9 mouse cellular contexts compared by ENCODE assay signal in the genomic region with DNA sequence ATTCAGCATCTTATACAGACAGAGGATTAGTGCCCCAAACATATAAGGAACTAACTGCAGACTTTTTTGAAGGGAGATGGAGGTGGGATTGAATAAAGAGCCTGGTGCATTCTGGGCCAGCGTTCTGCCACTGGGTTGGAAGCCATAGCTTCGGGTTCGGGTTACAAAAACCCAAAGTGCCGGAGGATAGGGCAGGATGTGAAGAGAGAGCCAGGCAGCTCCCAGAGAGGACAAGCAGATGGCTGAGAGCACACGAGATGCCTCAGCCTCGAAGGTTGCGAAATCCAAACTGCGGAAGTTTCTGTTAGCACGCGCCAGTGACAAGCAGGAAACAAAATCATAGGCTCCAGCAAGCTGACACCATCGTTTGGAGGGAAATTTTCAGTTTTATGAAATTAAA. TPM values are rescaled to one million over a fixed set of nuclear protein-coding genes. Genes with fewer than 3 reads are reported as not detected.
A peak's percentile ranks its signal among the peaks of the same experiment; 100 is the strongest.
DNase-seq lines count a peak whose midpoint lies in the region; ATAC-seq lines count a peak whose summit lies in the region.
"Had no signal": no experiment of that assay in that cellular context is flagged by ENCODE, and none has a peak within 500 bp of the region (broad histone marks: within the 10 kb centered on the region; RNA-seq: fewer than 3 reads in every experiment).

No protein-coding gene starts in this region.

- no peaks in the 10 kb centered on the region for H3K36me3 ChIP-seq in macrophage (ENCODE audit: inconsistent target)
- H3K36me3 ChIP-seq in midbrain, embryonic 11.5 days (ENCODE audit: control insufficient read depth, insufficient read depth, low read length): no peaks in the 10 kb centered on the region
- H3K36me3 ChIP-seq in hindbrain, embryonic 16.5 days (ENCODE audit: control insufficient read depth, insufficient read depth, low read length): no peaks in the 10 kb centered on the region
- H3K36me3 ChIP-seq: hindbrain, embryonic 12.5 days had no signal

- H3K9me3 ChIP-seq in midbrain, embryonic 11.5 days (ENCODE audit: control insufficient read depth, low read length): no peaks in the 10 kb centered on the region
- H3K9me3 ChIP-seq in hindbrain, embryonic 16.5 days (ENCODE audit: control insufficient read depth, low read length): no peaks in the 10 kb centered on the region; the same call in 1 of the 2 replicates
- H3K9me3 ChIP-seq: hindbrain, embryonic 12.5 days had no signal

- no peaks in the 10 kb centered on the region for H3K79me2 ChIP-seq in macrophage (ENCODE audit: inconsistent target)

- intact Hi-C loops in heart, postnatal 14 days (cut with DNase I): no loop called here

- no peaks in the 10 kb centered on the region; the same call in 1 of the 2 replicates for H3K27me3 ChIP-seq in midbrain, embryonic 11.5 days (ENCODE audit: control insufficient read depth, insufficient read depth, low read length)
- H3K27me3 ChIP-seq in hindbrain, embryonic 16.5 days (replicated peaks; ENCODE audit: control insufficient read depth, insufficient read depth, low read length): no peaks in the 10 kb centered on the region
- H3K27me3 ChIP-seq: hindbrain, embryonic 12.5 days had no signal

- H3K4me1 ChIP-seq in midbrain, embryonic 11.5 days (ENCODE audit: control insufficient read depth, insufficient read depth, low read length): no peaks in the 10 kb centered on the region
- H3K4me1 ChIP-seq in hindbrain, embryonic 16.5 days (ENCODE audit: control insufficient read depth, insufficient read depth, low read depth, low read length): no peaks in the 10 kb centered on the region
- H3K4me1 ChIP-seq: hindbrain, embryonic 12.5 days had no signal

- peak; percentile 41 for DNase-seq in layer of hippocampus, adult 11-12 months (ENCODE audit: low spot score)
- DNase-seq in layer of hippocampus, adult 18-20 months (ENCODE audit: low spot score in 2 of 2): no peak
- DNase-seq in brain, adult 2 months (ENCODE audit: low read depth, low spot score): peak; percentile 43
- DNase-seq in heart, postnatal 14 days: peak; percentile 37
- no peak for DNase-seq in midbrain, embryonic 11.5 days (ENCODE audit: low spot score, missing footprints)
- no peak for DNase-seq in embryo, embryonic 9.5 days (ENCODE audit: extremely low spot score)

- H3K4me2 ChIP-seq in midbrain, embryonic 11.5 days: no peak overlapping the region
- H3K4me2 ChIP-seq in hindbrain, embryonic 16.5 days (ENCODE audit: low read length): no peak overlapping the region
- H3K4me2 ChIP-seq: hindbrain, embryonic 12.5 days had no signal

- H3K4me3 ChIP-seq in macrophage (ENCODE audit: inconsistent target): no peak overlapping the region
- no peak overlapping the region for H3K4me3 ChIP-seq in midbrain, embryonic 11.5 days (ENCODE audit: low read depth, low read length)
- H3K4me3 ChIP-seq in hindbrain, embryonic 16.5 days (ENCODE audit: low read length): no peak overlapping the region
- H3K4me3 ChIP-seq: hindbrain, embryonic 12.5 days had no signal

- ATAC-seq in midbrain, embryonic 11.5 days (ENCODE audit: low FRiP score): no peak
- ATAC-seq in hindbrain, embryonic 16.5 days: no peak

- no peak overlapping the region for H3K9ac ChIP-seq in midbrain, embryonic 11.5 days (ENCODE audit: low read length)
- H3K9ac ChIP-seq in hindbrain, embryonic 16.5 days (ENCODE audit: low read depth, low read length): no peak overlapping the region
- H3K9ac ChIP-seq: hindbrain, embryonic 12.5 days had no signal

- H3K27ac ChIP-seq in macrophage: peak overlapping the region; percentile 92
- no peak overlapping the region for H3K27ac ChIP-seq in midbrain, embryonic 11.5 days (ENCODE audit: low read depth, low read length)
- no peak overlapping the region for H3K27ac ChIP-seq in hindbrain, embryonic 16.5 days (ENCODE audit: low read depth, low read length)
- H3K27ac ChIP-seq: hindbrain, embryonic 12.5 days had no signal

- under 1% methylated on average over 11 of the region's 11 CpGs for WGBS in macrophage (ENCODE audit: missing documents)
- 81% methylated on average over 11 of the region's 11 CpGs for WGBS in midbrain, embryonic 11.5 days
- 76% methylated on average over 11 of the region's 11 CpGs for WGBS in hindbrain, embryonic 16.5 days

RNA-seq across cellular contexts. Expression of a gene that starts 20.9 kb away (rescaled TPM):
- total RNA-seq in layer of hippocampus, adult 18-20 months (2021): 1 to 10 TPM; 4.5 to 5.2 TPM
- total RNA-seq in heart, postnatal 14 days (2021): 1 to 10 TPM; 2.8 to 3.1 TPM
- 10 to 100 TPM in 1 of 26 experiments, 1 to 10 TPM in 23, under 1 TPM in 2; 0.65 to 14.7 (median 4.1) TPM for total RNA-seq in macrophage (2018; cell fraction: chromatin; rRNA removed)
- 1 to 10 TPM in 20 of 26 experiments, under 1 TPM in 6; 0.61 to 3.2 (median 1.4) TPM for total RNA-seq in macrophage (2018; cell fraction: cytosol; rRNA removed)
- 10 to 100 TPM in 1 of 26 experiments, 1 to 10 TPM in 23, under 1 TPM in 2; 0.80 to 10.0 (median 3.7) TPM for total RNA-seq in macrophage (2018; cell fraction: nucleus; rRNA removed)
- polyA plus RNA-seq in macrophage (2018): 0.82 to 1.9 TPM (median 1.2 TPM) in 3 replicates
- polyA plus RNA-seq in midbrain, embryonic 11.5 days (2014; fragmentation: Nextera tagmentation; extraction: Ambion mirVana): 8.7 and 10.8 TPM in 2 replicates
- polyA plus RNA-seq in hindbrain, embryonic 16.5 days (2015; fragmentation: Nextera tagmentation; extraction: Ambion mirVana): 7.3 and 7.8 TPM in 2 replicates

RNA-seq across cellular contexts. Expression of a gene that starts 34.0 kb away (rescaled TPM):
- 10 to 100 TPM; 59.4 to 59.5 TPM for total RNA-seq in layer of hippocampus, adult 18-20 months (2021)
- total RNA-seq in heart, postnatal 14 days (2021): 10 to 100 TPM; 37.6 to 43.6 TPM
- total RNA-seq in macrophage (2018; cell fraction: chromatin; rRNA removed): 100 to 1,000 TPM in 4 of 26 experiments, 10 to 100 TPM in 22; 30.9 to 123 (median 73.2) TPM
- 10 to 100 TPM; 25.2 to 53.8 (median 41.7) TPM for total RNA-seq in macrophage (2018; cell fraction: cytosol; rRNA removed)
- total RNA-seq in macrophage (2018; cell fraction: nucleus; rRNA removed): 10 to 100 TPM; 30.8 to 82.6 (median 58.2) TPM
- 27.8 to 30.3 TPM (median 28.9 TPM) in 3 replicates for polyA plus RNA-seq in macrophage (2018)
- polyA plus RNA-seq in midbrain, embryonic 11.5 days (2014; fragmentation: Nextera tagmentation; extraction: Ambion mirVana): 4.4 and 4.6 TPM in 2 replicates
- polyA plus RNA-seq in hindbrain, embryonic 16.5 days (2015; fragmentation: Nextera tagmentation; extraction: Ambion mirVana): 4.2 and 5.3 TPM in 2 replicates

RNA-seq across cellular contexts. Expression of a gene that starts 57.8 kb away (rescaled TPM):
- 10 to 100 TPM; 67.8 to 68.8 TPM for total RNA-seq in layer of hippocampus, adult 18-20 months (2021)
- total RNA-seq in heart, postnatal 14 days (2021): 10 to 100 TPM; 10.7 to 11.9 TPM
- total RNA-seq in macrophage (2018; cell fraction: chromatin; rRNA removed): 100 to 1,000 TPM; 118 to 441 (median 223) TPM
- 100 to 1,000 TPM in 13 of 26 experiments, 10 to 100 TPM in 13; 69.1 to 196 (median 100) TPM for total RNA-seq in macrophage (2018; cell fraction: cytosol; rRNA removed)
- total RNA-seq in macrophage (2018; cell fraction: nucleus; rRNA removed): 100 to 1,000 TPM in 22 of 26 experiments, 10 to 100 TPM in 4; 83.5 to 258 (median 137) TPM
- polyA plus RNA-seq in macrophage (2018): 51.9 to 91.8 TPM (median 63.2 TPM) in 3 replicates
- polyA plus RNA-seq in midbrain, embryonic 11.5 days (2014; fragmentation: Nextera tagmentation; extraction: Ambion mirVana): 16.5 and 19.8 TPM in 2 replicates
- 27.3 and 32.5 TPM in 2 replicates for polyA plus RNA-seq in hindbrain, embryonic 16.5 days (2015; fragmentation: Nextera tagmentation; extraction: Ambion mirVana)

Comparison
In these comparisons a context has a peak if more than half of its experiments do, and no peak if none do; other contexts are left out.
1. DNase-seq: peak in layer of hippocampus, adult 11-12 months (single experiment), brain, adult 2 months (single experiment) and heart, postnatal 14 days (2 of 2); none in layer of hippocampus, adult 18-20 months (0 of 2), midbrain, embryonic 11.5 days (single experiment) and embryo, embryonic 9.5 days (single experiment).